Mouse (Mus musculus) stomach, embryonic 16.5 days (tissue): Measurements from ENCODE around the gene Diras1. TPM values are rescaled to one million over a fixed set of nuclear protein-coding genes. Genes with fewer than 3 reads are reported as not detected.

Experiments
- ATAC-seq: fragments of 200-750 bp; cut with Nextera tagmentation; 2 replicates; pipeline ENCODE4 v1.8.0; 2017; ENCODE audit warnings: moderate number of reproducible peaks, moderate TSS enrichment; ENCODE audit not compliant: insufficient read depth, low FRiP score
- H3K27ac ChIP-seq: fragments of 300-500 bp; sonication (generic); 2 replicates; pipeline ENCODE4 v1.5.1; 2014; ENCODE audit warnings: low read length
- H3K27me3 ChIP-seq: fragments of 300-500 bp; sonication (generic); 2 replicates; pipeline ENCODE4 v1.6.1; 2014; ENCODE audit warnings: low read length, control low read depth, mixed read lengths; ENCODE audit not compliant: control insufficient read depth, insufficient read depth
- H3K36me3 ChIP-seq: fragments of 300-500 bp; sonication (generic); 2 replicates; pipeline ENCODE4 v1.6.1; 2014; ENCODE audit warnings: low read length; ENCODE audit not compliant: control insufficient read depth, insufficient read depth
- H3K4me1 ChIP-seq: fragments of 300-500 bp; sonication (generic); 2 replicates; pipeline ENCODE4 v1.6.1; 2014; ENCODE audit warnings: low read length, control low read depth, mixed read lengths; ENCODE audit not compliant: control insufficient read depth, insufficient read depth
- H3K4me2 ChIP-seq: fragments of 300-500 bp; sonication (generic); 2 replicates; pipeline ENCODE4 v1.6.1; 2014; ENCODE audit warnings: low read depth, low read length, mixed read lengths
- H3K4me3 ChIP-seq: fragments of 300-500 bp; sonication (generic); replicated peaks from 2 replicates; pipeline ENCODE4 v1.5.1; 2014; ENCODE audit warnings: mild to moderate bottlenecking, low read length
- H3K9ac ChIP-seq: fragments of 300-500 bp; sonication (generic); 2 replicates; pipeline ENCODE4 v1.6.1; 2014; ENCODE audit warnings: low read length
- H3K9me3 ChIP-seq: fragments of 300-500 bp; sonication (generic); replicated peaks from 2 replicates; pipeline ENCODE4 v1.6.1; 2016; ENCODE audit warnings: low read length, control low read depth; ENCODE audit not compliant: control insufficient read depth
- WGBS: fragments of 180-500 bp; shearing (Covaris S2); extraction: QIAGEN DNeasy Blood & Tissue Kit; methylation state at CpG from one replicate; pipeline ENCODE4 v1.1.7; 2014; 5-methylcytosine and 5-hydroxymethylcytosine counted together
- polyA plus RNA-seq: library from polyadenylated mRNA; unstranded; fragments of >200 nt; fragmentation: Nextera tagmentation; extraction: Ambion mirVana; gene quantifications from 2 replicates; pipeline ENCODE4 v1.2.1, GENCODE M21; 2015

Diras1 gene
- polyA plus RNA-seq, 1 experiment from 2014 or later = 0.49 TPM

DNA sequence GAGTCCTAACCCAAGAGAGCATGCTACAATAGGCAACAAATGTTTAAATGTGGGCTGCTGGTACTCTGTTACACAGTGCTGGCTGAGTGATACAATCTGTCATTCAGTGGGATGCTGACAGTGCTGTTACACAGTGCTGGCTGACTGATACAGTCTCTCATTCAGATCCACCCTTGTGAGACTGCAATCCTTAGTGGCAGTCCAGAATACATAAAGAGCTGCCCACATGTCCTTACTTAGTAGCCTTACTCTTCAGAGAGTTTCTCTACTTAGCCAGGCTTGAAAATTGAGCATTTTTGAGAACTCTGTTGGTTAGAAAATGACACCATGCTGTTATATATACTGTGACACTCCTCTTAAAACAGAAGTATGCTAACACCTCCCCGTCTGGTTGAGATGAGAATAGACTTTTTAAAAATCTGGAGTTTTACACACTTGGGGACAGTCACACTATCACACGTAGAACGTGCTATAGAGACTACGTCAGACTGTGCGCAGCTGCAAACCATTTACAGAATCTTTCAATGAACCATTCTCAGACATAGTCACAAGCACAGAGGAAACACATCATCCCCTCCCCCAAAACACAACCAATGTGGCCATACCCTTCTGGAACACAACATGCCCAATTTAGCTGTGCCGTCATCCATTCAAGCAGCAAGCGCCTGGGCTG is 19.3 kb downstream of the Diras1 start:
- Histone ChIP-seq H3K4me3 (no peak overlapping the region), H3K4me1 (no peaks in the 10 kb centered on the region), H3K9me3 (no peaks in the 10 kb centered on the region), H3K27me3 (no peaks in the 10 kb centered on the region), H3K27ac (no peak overlapping the region), H3K36me3 (no peaks in the 10 kb centered on the region), H3K9ac (no peak overlapping the region), H3K4me2 (no peak overlapping the region)
- no peak for ATAC-seq
- WGBS = 90% methylated on average over 7 of the region's 7 CpGs

GRCm38 (mm10) chr10:81001161-81001560 is 24.3 kb downstream of the Diras1 start:
- no peak for ATAC-seq
- no peaks in the 10 kb centered on the region; the same call in 1 of the 2 replicates for H3K27me3 ChIP-seq
- no peak overlapping the region for H3K4me2 ChIP-seq
- H3K9me3 ChIP-seq = no peaks in the 10 kb centered on the region
- H3K4me1 ChIP-seq = peaks cover 4% of the 10 kb centered on the region; the same call in 1 of the 2 replicates
- no peaks in the 10 kb centered on the region for H3K36me3 ChIP-seq
- no peak overlapping the region for H3K4me3 ChIP-seq
- no peak overlapping the region for H3K27ac ChIP-seq
- H3K9ac ChIP-seq = no peak overlapping the region
- WGBS = 53% methylated on average over 10 of the region's 10 CpGs

DNA sequence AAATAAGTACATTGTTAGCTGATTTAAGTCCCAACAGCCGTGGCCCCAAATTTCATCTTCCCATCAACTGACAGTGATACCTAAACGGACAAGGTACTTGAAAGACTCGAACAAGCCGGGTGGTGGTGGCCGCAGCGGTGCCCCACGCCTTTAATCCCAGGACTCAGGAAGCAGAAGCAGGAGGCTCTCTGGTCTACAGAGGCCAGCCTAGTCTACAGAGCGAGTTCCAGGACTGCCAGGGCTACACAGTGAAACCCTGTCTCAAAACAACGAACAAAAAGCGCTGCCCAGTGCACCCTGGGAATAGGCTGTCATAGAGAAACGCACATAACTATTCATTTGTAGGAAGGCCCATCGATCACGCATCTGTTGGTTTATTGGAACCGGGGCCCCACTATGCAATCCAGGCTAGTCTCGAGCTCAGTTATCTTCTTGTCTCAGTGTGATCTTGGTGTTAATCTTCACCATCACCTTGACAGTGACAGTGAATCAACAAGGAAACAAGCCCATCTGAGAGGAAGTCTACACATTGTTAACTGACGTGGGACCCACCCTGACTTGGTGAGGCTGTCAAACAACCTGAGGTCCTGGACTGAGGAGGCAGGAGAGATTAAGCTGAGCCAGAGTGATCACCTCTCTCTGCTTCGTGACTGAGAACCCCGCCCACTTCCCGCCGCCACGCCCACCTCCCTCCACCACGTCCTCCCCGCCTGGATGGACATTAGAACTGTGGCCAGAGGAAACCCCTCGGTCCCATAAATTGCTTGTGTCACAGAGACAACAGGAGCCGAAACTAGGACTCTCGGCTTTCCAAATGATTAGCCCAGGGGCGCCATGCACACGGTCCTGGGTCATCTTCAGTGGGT is 25.0 kb downstream of the Diras1 start:
- H3K9ac ChIP-seq = no peak overlapping the region
- no peak overlapping the region for H3K4me2 ChIP-seq
- no peak overlapping the region for H3K27ac ChIP-seq
- 38% methylated on average over 28 of the region's 28 CpGs for WGBS
- no peaks in the 10 kb centered on the region for H3K9me3 ChIP-seq
- H3K4me3 ChIP-seq = no peak overlapping the region
- ATAC-seq = no peak
- H3K27me3 ChIP-seq = no peaks in the 10 kb centered on the region; the same call in 1 of the 2 replicates
- H3K36me3 ChIP-seq = no peaks in the 10 kb centered on the region
- H3K4me1 ChIP-seq = peaks cover 4% of the 10 kb centered on the region; the same call in 1 of the 2 replicates

- no peak overlapping the region; the same call in 1 of the 2 replicates for H3K4me2 ChIP-seq
- peak; percentile 49; the same call in 1 of the 2 replicates for ATAC-seq
These were observed 25.9 kb downstream of the Diras1 start for GRCm38 (mm10) chr10:80999362-81000196.

DNA sequence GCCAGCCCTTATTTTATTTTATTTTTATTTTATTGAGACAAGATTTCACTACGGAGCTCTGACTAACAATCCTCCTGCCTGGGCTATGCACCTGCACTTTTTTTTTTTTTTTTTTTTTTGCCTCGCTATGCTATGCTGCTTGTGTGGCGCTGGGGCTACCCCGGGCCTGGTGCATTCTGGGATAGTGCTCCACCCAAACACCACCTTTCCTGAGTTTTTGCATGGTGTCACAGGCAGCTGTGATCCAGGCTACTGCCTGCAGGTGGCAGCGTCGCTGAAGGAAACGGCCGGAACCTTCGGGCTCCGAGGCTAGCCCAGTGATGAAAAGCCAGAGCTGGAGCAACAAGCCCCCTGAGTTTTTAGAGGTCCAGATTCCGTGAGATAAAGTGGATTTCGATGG is 26.7 kb downstream of the Diras1 start:
- Histone ChIP-seq H3K9me3 (no peaks in the 10 kb centered on the region), H3K4me3 (no peak overlapping the region), H3K4me1 (peaks cover 4% of the 10 kb centered on the region; the same call in 1 of the 2 replicates), H3K4me2 (no peak overlapping the region), H3K27me3 (no peaks in the 10 kb centered on the region; the same call in 1 of the 2 replicates), H3K36me3 (no peaks in the 10 kb centered on the region), H3K9ac (no peak overlapping the region), H3K27ac (no peak overlapping the region)
- no peak; the same call in 1 of the 2 replicates for ATAC-seq
- WGBS = 12% methylated on average over 12 of the region's 12 CpGs

More at GRCm38 (mm10) chr10:80999362-81000196, 25.9 kb downstream of the Diras1 start:
- no peaks in the 10 kb centered on the region; the same call in 1 of the 2 replicates for H3K27me3 ChIP-seq
- H3K4me1 ChIP-seq = peaks cover 4% of the 10 kb centered on the region; the same call in 1 of the 2 replicates
- H3K27ac ChIP-seq = no peak overlapping the region
- H3K9ac ChIP-seq = peak overlapping the region; percentile 59
- 24% methylated on average over 37 of the region's 37 CpGs for WGBS
- no peaks in the 10 kb centered on the region for H3K36me3 ChIP-seq
- no peak overlapping the region for H3K4me3 ChIP-seq
- no peaks in the 10 kb centered on the region for H3K9me3 ChIP-seq

DNA sequence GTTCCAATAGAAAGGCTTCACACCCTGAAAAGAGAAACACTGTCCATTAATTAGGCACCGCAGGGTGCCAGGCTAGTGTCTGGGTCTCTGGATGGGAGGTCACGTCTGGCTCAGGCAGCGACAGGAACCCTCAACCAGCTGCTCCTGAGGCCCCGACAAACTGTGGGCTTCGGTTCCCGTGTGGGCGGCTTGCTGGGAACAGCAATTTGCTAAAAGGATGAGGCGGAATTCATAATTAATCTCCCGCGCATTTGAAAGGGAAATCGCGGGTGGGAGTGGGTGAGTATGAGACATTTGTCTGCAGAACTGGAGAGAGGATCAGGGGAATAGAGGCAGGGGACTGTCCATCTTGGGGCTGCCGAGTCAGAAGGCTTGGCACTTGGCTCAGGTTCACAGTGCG is 27.4 kb downstream of the Diras1 start:
- Histone ChIP-seq H3K4me1 (peaks cover 4% of the 10 kb centered on the region; the same call in 1 of the 2 replicates), H3K4me3 (no peak overlapping the region), H3K27ac (no peak overlapping the region), H3K9ac (no peak overlapping the region), H3K36me3 (no peaks in the 10 kb centered on the region), H3K27me3 (no peaks in the 10 kb centered on the region; the same call in none of the 2 replicates), H3K9me3 (no peaks in the 10 kb centered on the region), H3K4me2 (no peak overlapping the region)
- no peak for ATAC-seq
- WGBS = 38% methylated on average over 14 of the region's 14 CpGs

GRCm38 (mm10) chr10:80997332-80997731 is 28.1 kb downstream of the Diras1 start:
- H3K4me3 ChIP-seq = no peak overlapping the region
- H3K9ac ChIP-seq = no peak overlapping the region
- no peak for ATAC-seq
- H3K4me2 ChIP-seq = no peak overlapping the region
- H3K27me3 ChIP-seq = no peaks in the 10 kb centered on the region; the same call in none of the 2 replicates
- WGBS = 78% methylated on average over 8 of the region's 8 CpGs
- H3K4me1 ChIP-seq = peaks cover 4% of the 10 kb centered on the region; the same call in 1 of the 2 replicates
- no peak overlapping the region for H3K27ac ChIP-seq
- H3K9me3 ChIP-seq = no peaks in the 10 kb centered on the region
- no peaks in the 10 kb centered on the region for H3K36me3 ChIP-seq

GRCm38 (mm10) chr10:80996501-80996900 is 29.0 kb downstream of the Diras1 start:
- H3K4me3 ChIP-seq = no peak overlapping the region
- no peak for ATAC-seq
- H3K36me3 ChIP-seq = no peaks in the 10 kb centered on the region

More at GRCm38 (mm10) chr10:80996501-80996900, 29.0 kb downstream of the Diras1 start:
- Histone ChIP-seq H3K27me3 (no peaks in the 10 kb centered on the region; the same call in none of the 2 replicates), H3K27ac (no peak overlapping the region), H3K9ac (no peak overlapping the region), H3K4me1 (peaks cover 4% of the 10 kb centered on the region; the same call in 1 of the 2 replicates), H3K4me2 (no peak overlapping the region), H3K9me3 (no peaks in the 10 kb centered on the region)
- 91% methylated on average over 8 of the region's 8 CpGs for WGBS
